In the genomic region with DNA sequence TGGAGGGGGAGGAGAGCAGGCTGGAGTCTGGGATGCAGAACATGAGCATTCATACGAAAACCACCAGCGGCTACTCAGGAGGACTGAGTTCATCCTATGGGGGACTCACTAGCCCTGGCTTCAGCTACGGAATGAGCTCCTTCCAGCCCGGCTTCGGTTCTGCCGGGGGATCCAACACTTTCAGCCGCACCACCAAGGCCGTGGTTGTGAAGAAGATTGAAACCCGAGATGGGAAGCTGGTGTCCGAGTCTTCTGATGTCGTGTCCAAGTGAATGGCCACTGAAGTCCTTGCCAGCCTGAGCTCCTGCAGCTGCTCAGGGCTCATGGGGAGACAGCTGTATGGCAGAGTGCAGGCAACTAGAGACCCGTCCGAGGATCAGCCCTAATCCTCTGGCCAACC, we compare ENCODE assay signal across 13 mouse cellular contexts. TPM values are rescaled to one million over a fixed set of nuclear protein-coding genes. Genes with fewer than 3 reads are reported as not detected.
DNase-seq lines count a peak whose midpoint lies in the region.
"Had no signal": no experiment of that assay in that cellular context is flagged by ENCODE, and none has a peak within 500 bp of the region (broad histone marks: within the 10 kb centered on the region; RNA-seq: fewer than 3 reads in every experiment).

No protein-coding gene starts in this region.

- peak; percentile 6 for DNase-seq in gastrocnemius, postnatal 25 days
- DNase-seq in heart, adult 11 months = peak; percentile 91

RNA-seq across cellular contexts. Expression of gene Nlrp5, which starts 27.4 kb away (rescaled TPM):
- under 1 TPM in 1 of 2 experiments, not detected in 1; 0.10 TPM for total RNA-seq in gastrocnemius, postnatal 25 days (2021)
- total RNA-seq: adrenal gland, adult 18-20 months; adrenal gland, adult 2 months; adrenal gland, adult 8-10 months; adrenal gland, postnatal 14 days; adrenal gland, postnatal 36 days; CH12.LX; ES-E14; MEL had no signal

RNA-seq across cellular contexts. Expression of gene Nlrp4e, which starts 57.3 kb away (rescaled TPM):
- not detected for total RNA-seq in gastrocnemius, postnatal 25 days (2021)
- total RNA-seq: adrenal gland, adult 18-20 months; adrenal gland, adult 2 months; adrenal gland, adult 8-10 months; adrenal gland, postnatal 10 days; adrenal gland, postnatal 14 days; adrenal gland, postnatal 25 days; adrenal gland, postnatal 36 days; adrenal gland, postnatal 4 days; CH12.LX; ES-E14; MEL had no signal
